Mouse (Mus musculus): Measurements from ENCODE around the gene Tgfa. TPM values are rescaled to one million over a fixed set of nuclear protein-coding genes. Genes with fewer than 3 reads are reported as not detected.

Gene Tgfa
- polyA plus RNA-seq, 1 experiment from 2014 or later: 1.8 TPM

DNA sequence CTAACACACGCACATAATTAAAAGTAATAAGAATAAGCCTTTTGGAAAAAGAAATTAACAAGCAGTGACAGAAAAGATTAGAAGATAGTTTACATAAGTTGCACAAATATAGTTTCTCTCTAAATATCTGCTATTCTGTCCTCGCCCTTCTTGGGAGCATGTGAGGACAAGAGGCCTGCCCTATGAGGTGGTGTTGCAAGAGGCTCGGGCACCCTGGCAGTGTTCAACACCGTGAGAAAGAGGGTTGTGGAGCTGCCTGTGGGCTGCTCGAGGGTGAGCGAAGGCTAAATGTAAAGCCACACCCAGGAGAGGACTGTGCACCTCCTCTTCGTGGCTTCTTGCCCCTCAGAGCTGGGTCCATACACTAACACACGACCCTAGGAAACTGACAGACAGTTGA lies 100.4 kb downstream of the Tgfa start:
- 80% methylated on average over 8 of the region's 8 CpGs for WGBS
- no peaks in the 10 kb centered on the region for H3K4me1 ChIP-seq (ENCODE audit: control insufficient read depth, insufficient read depth, low read length)
- ATAC-seq (replicated peaks; ENCODE audit: insufficient number of reproducible peaks, low FRiP score, low TSS enrichment, low read depth) (no peak), DNase-seq (ENCODE audit: low spot score) (no peak)
- H3K9ac ChIP-seq (replicated peaks; ENCODE audit: low read length): no peak overlapping the region
- no peak overlapping the region for H3K27ac ChIP-seq (replicated peaks; ENCODE audit: low read depth, low read length)
- no peaks in the 10 kb centered on the region for H3K36me3 ChIP-seq (replicated peaks; ENCODE audit: control insufficient read depth, insufficient read depth, low read depth, low read length)
- H3K4me3 ChIP-seq (ENCODE audit: low read depth, low read length): no peak overlapping the region
- H3K27me3 ChIP-seq (ENCODE audit: control insufficient read depth, insufficient read depth, low read length): no peaks in the 10 kb centered on the region
- no peak overlapping the region for H3K4me2 ChIP-seq (ENCODE audit: low read depth, low read length)
- H3K9me3 ChIP-seq (replicated peaks; ENCODE audit: control insufficient read depth, low read length): no peaks in the 10 kb centered on the region

DNA sequence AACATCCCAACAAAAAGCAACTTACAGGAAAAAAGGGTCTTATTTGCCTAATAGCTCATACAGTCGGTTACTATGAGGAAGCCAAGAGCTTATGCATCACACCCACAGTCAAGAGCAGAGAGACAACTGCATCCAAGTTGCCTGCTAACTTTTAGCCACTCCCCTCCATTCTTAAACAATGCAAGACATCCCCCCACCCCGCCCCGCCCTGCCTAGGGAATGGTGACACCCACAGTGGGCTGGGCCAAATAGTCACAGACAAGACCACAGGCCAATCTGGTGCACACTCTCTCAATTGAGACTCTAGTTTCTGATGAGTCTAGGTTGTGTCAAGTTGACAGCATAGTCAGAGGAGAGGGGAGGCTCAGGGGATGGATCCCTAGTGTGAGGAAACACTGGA lies 101.1 kb downstream of the Tgfa start:
- H3K36me3 ChIP-seq (replicated peaks; ENCODE audit: control insufficient read depth, insufficient read depth, low read depth, low read length): no peaks in the 10 kb centered on the region
- no peaks in the 10 kb centered on the region for H3K9me3 ChIP-seq (replicated peaks; ENCODE audit: control insufficient read depth, low read length)
- H3K27me3 ChIP-seq (ENCODE audit: control insufficient read depth, insufficient read depth, low read length): no peaks in the 10 kb centered on the region
- H3K4me3 ChIP-seq (ENCODE audit: low read depth, low read length): no peak overlapping the region
- no peak for ATAC-seq (replicated peaks; ENCODE audit: insufficient number of reproducible peaks, low FRiP score, low TSS enrichment, low read depth)
- no peak for DNase-seq (ENCODE audit: low spot score)
- H3K4me2 ChIP-seq (ENCODE audit: low read depth, low read length): no peak overlapping the region
- no peak overlapping the region for H3K9ac ChIP-seq (replicated peaks; ENCODE audit: low read length)
- no peaks in the 10 kb centered on the region for H3K4me1 ChIP-seq (ENCODE audit: control insufficient read depth, insufficient read depth, low read length)
- no peak overlapping the region for H3K27ac ChIP-seq (replicated peaks; ENCODE audit: low read depth, low read length)
- 89% methylated on average over 3 of the region's 3 CpGs for WGBS

DNA sequence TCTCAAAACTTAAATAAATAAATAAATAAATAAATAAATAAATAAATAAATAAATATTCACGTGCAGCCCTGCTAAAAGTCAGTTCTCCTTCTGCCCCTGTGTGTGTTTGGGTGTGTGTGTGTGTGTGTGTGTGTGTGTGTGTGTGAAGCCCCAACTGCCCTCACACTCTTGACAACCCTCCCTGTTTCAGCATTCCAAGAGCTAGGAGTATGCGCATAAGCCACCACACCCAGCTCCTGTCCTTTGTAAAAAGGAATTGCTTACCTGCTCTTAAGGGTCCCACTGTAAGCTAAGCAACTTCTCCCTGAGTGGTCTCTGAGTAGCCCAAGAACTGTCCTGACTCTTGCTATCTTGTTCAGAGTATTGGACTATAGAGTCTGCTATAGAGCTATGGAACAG lies 101.9 kb downstream of the Tgfa start:
- H3K36me3 ChIP-seq (replicated peaks; ENCODE audit: control insufficient read depth, insufficient read depth, low read depth, low read length): no peaks in the 10 kb centered on the region
- DNase-seq (ENCODE audit: low spot score) (no peak), ATAC-seq (replicated peaks; ENCODE audit: insufficient number of reproducible peaks, low FRiP score, low TSS enrichment, low read depth) (no peak)
- no peak overlapping the region for H3K4me3 ChIP-seq (ENCODE audit: low read depth, low read length)
- H3K4me1 ChIP-seq (ENCODE audit: control insufficient read depth, insufficient read depth, low read length): no peaks in the 10 kb centered on the region
- WGBS: 90% methylated on average over 2 of the region's 2 CpGs
- H3K4me2 ChIP-seq (ENCODE audit: low read depth, low read length): no peak overlapping the region
- H3K9ac ChIP-seq (replicated peaks; ENCODE audit: low read length): no peak overlapping the region
- H3K27me3 ChIP-seq (ENCODE audit: control insufficient read depth, insufficient read depth, low read length): no peaks in the 10 kb centered on the region
- H3K9me3 ChIP-seq (replicated peaks; ENCODE audit: control insufficient read depth, low read length): no peaks in the 10 kb centered on the region
- no peak overlapping the region for H3K27ac ChIP-seq (replicated peaks; ENCODE audit: low read depth, low read length)

DNA sequence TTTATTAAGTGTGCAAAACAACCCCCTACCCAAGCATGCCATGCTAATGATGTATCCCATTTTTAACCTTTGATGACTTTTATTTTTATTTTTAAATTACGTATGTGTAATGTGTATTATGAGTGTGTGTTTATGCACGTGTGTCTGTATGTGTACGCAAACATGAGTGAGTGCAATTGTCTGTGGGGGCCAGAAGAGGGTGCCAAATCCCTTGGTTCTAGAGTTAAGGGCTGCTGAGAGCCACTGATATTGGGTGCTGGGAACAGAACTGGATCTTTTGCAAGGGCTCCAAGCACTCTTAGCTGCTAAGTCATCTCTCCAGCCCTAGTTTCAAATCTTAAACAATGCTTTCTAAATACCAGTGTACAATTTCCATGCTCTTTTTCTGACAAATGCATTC lies 103.9 kb downstream of the Tgfa start:
- Histone ChIP-seq H3K4me3 (ENCODE audit: low read depth, low read length) (no peak overlapping the region), H3K4me1 (ENCODE audit: control insufficient read depth, insufficient read depth, low read length) (no peaks in the 10 kb centered on the region), H3K36me3 (replicated peaks; ENCODE audit: control insufficient read depth, insufficient read depth, low read depth, low read length) (no peaks in the 10 kb centered on the region), H3K4me2 (ENCODE audit: low read depth, low read length) (no peak overlapping the region), H3K27me3 (ENCODE audit: control insufficient read depth, insufficient read depth, low read length) (no peaks in the 10 kb centered on the region), H3K9me3 (replicated peaks; ENCODE audit: control insufficient read depth, low read length) (no peaks in the 10 kb centered on the region), H3K27ac (replicated peaks; ENCODE audit: low read depth, low read length) (no peak overlapping the region), H3K9ac (replicated peaks; ENCODE audit: low read length) (no peak overlapping the region)
- no peak for DNase-seq (ENCODE audit: low spot score)
- ATAC-seq (replicated peaks; ENCODE audit: insufficient number of reproducible peaks, low FRiP score, low TSS enrichment, low read depth): no peak
- WGBS: 93% methylated on average over 3 of the region's 3 CpGs

DNA sequence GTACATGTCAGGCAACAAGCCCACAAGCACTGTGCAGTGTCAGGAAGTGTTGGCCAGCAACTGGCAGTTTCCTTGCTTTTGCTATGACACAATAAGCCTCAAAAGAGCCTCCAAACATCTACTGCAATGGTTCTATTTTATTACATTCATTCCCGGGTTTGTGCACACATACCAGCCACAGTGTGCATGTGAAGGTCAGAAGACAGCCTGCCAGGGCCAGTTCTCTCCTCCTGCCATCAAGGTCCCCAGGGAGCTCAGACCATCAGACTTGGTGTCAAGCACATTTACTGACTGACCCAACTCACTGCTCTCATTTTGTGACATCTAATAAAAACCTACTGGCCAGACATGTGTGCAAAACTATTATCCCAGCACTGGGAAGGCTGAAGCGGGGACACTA lies 104.4 kb downstream of the Tgfa start:
- DNase-seq (ENCODE audit: low spot score) (no peak), ATAC-seq (replicated peaks; ENCODE audit: insufficient number of reproducible peaks, low FRiP score, low TSS enrichment, low read depth) (no peak)
- Histone ChIP-seq H3K4me1 (ENCODE audit: control insufficient read depth, insufficient read depth, low read length) (no peaks in the 10 kb centered on the region), H3K9me3 (replicated peaks; ENCODE audit: control insufficient read depth, low read length) (no peaks in the 10 kb centered on the region), H3K9ac (replicated peaks; ENCODE audit: low read length) (no peak overlapping the region), H3K27me3 (ENCODE audit: control insufficient read depth, insufficient read depth, low read length) (no peaks in the 10 kb centered on the region), H3K27ac (replicated peaks; ENCODE audit: low read depth, low read length) (no peak overlapping the region), H3K4me2 (ENCODE audit: low read depth, low read length) (no peak overlapping the region), H3K36me3 (replicated peaks; ENCODE audit: control insufficient read depth, insufficient read depth, low read depth, low read length) (no peaks in the 10 kb centered on the region), H3K4me3 (ENCODE audit: low read depth, low read length) (no peak overlapping the region)
- 87% methylated on average over 2 of the region's 2 CpGs for WGBS

DNA sequence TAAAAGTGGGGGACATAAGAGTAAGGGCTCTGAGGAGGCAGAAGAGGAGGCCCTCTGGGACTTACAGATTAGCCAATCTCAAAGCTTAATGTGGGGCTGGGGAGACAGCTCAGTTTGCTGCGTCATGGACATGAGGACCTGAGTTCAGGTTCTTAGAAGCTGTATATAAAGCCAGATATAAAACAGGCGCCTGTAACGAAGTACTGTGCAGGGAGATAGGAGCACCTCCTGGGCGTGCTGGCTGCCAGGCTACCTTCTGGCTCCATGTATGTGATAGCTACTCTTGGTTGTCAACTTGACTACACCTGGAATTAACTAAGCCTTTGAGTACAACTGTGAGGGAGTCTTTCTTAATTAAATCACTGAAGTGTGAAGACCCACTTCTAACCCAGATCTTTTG lies 110.7 kb downstream of the Tgfa start:
- 82% methylated on average over 4 of the region's 4 CpGs for WGBS
- Histone ChIP-seq H3K9me3 (replicated peaks; ENCODE audit: control insufficient read depth, low read length) (no peaks in the 10 kb centered on the region), H3K36me3 (replicated peaks; ENCODE audit: control insufficient read depth, insufficient read depth, low read depth, low read length) (no peaks in the 10 kb centered on the region), H3K4me1 (ENCODE audit: control insufficient read depth, insufficient read depth, low read length) (no peaks in the 10 kb centered on the region), H3K4me3 (ENCODE audit: low read depth, low read length) (no peak overlapping the region), H3K4me2 (ENCODE audit: low read depth, low read length) (no peak overlapping the region), H3K9ac (replicated peaks; ENCODE audit: low read length) (no peak overlapping the region), H3K27me3 (ENCODE audit: control insufficient read depth, insufficient read depth, low read length) (no peaks in the 10 kb centered on the region), H3K27ac (replicated peaks; ENCODE audit: low read depth, low read length) (no peak overlapping the region)
- ATAC-seq (replicated peaks; ENCODE audit: insufficient number of reproducible peaks, low FRiP score, low TSS enrichment, low read depth): no peak
- no peak for DNase-seq (ENCODE audit: low spot score)

DNA sequence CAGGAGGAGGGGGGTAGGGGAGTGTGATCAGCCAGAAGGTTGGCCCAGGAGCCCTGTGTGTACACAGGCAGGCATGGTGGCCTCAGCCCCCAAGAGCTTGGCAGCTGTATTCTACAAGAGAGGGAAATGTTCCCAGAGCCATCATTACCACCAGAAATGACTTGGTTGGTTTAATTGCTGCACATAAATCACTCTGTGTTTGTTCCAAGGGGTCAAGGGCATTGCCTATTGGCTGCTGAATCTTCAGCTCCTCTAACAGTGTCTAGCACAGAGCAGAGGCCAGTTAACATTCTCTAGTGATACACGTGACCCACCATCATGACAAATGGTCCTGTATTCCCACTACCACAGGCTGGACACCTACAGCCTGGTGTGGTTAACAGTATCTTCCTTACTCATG lies 119.0 kb downstream of the Tgfa start:
- Histone ChIP-seq H3K9ac (replicated peaks; ENCODE audit: low read length) (no peak overlapping the region), H3K27ac (replicated peaks; ENCODE audit: low read depth, low read length) (no peak overlapping the region), H3K4me2 (ENCODE audit: low read depth, low read length) (no peak overlapping the region), H3K27me3 (ENCODE audit: control insufficient read depth, insufficient read depth, low read length) (no peaks in the 10 kb centered on the region), H3K9me3 (replicated peaks; ENCODE audit: control insufficient read depth, low read length) (no peaks in the 10 kb centered on the region), H3K4me1 (ENCODE audit: control insufficient read depth, insufficient read depth, low read length) (no peaks in the 10 kb centered on the region), H3K36me3 (replicated peaks; ENCODE audit: control insufficient read depth, insufficient read depth, low read depth, low read length) (no peaks in the 10 kb centered on the region), H3K4me3 (ENCODE audit: low read depth, low read length) (no peak overlapping the region)
- ATAC-seq (replicated peaks; ENCODE audit: insufficient number of reproducible peaks, low FRiP score, low TSS enrichment, low read depth) (no peak), DNase-seq (ENCODE audit: low spot score) (no peak)
- WGBS: 90% methylated on average over 1 of the region's 1 CpGs

DNA sequence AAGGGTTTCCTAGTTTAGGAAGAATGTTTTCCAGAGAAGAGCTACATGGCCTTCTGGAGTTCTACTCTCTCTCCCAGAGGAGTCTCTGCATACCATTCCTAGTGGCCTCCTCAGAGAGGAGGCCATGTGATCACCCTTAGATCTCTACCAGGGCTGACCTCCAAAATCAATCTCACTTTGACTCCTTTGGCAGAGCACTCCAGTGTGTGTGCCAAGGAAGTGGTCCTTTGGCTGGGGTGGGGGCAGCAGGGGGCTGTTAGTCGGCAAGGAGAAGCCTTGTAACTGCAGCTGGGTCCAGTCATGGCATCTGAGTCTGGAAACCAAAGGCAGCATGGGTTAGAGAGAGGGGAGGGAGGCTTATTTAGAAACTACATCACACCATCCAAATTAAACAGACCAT lies 122.0 kb downstream of the Tgfa start:
- no peak overlapping the region for H3K4me2 ChIP-seq (ENCODE audit: low read depth, low read length)
- H3K27ac ChIP-seq (replicated peaks; ENCODE audit: low read depth, low read length): no peak overlapping the region
- DNase-seq (ENCODE audit: low spot score) (no peak), ATAC-seq (replicated peaks; ENCODE audit: insufficient number of reproducible peaks, low FRiP score, low TSS enrichment, low read depth) (no peak)
- H3K4me1 ChIP-seq (ENCODE audit: control insufficient read depth, insufficient read depth, low read length): no peaks in the 10 kb centered on the region
- H3K4me3 ChIP-seq (ENCODE audit: low read depth, low read length): no peak overlapping the region
- H3K27me3 ChIP-seq (ENCODE audit: control insufficient read depth, insufficient read depth, low read length): no peaks in the 10 kb centered on the region
- 71% methylated on average over 1 of the region's 1 CpGs for WGBS
- no peaks in the 10 kb centered on the region for H3K36me3 ChIP-seq (replicated peaks; ENCODE audit: control insufficient read depth, insufficient read depth, low read depth, low read length)
- H3K9me3 ChIP-seq (replicated peaks; ENCODE audit: control insufficient read depth, low read length): no peaks in the 10 kb centered on the region
- no peak overlapping the region for H3K9ac ChIP-seq (replicated peaks; ENCODE audit: low read length)

DNA sequence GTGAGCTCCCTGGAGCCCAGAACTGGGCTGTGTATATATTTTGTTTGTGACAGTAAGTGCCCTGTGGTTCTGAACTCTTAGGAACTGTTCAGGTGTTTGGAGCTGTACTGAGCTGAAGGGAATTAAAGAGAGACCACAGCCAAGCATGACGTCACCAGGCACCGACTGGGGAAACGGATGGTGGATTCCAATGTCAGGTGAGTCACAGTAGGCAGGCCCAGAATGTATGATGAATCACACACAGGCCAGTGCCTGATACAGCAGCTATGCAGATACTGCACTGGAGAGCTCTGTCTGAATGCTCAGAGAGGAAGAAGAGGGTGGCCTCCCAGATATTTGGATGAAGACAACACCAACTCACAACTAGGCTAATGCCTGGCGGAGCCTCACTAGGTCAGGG lies 123.8 kb downstream of the Tgfa start:
- DNase-seq (ENCODE audit: low spot score): no peak
- Histone ChIP-seq H3K36me3 (replicated peaks; ENCODE audit: control insufficient read depth, insufficient read depth, low read depth, low read length) (no peaks in the 10 kb centered on the region), H3K9ac (replicated peaks; ENCODE audit: low read length) (no peak overlapping the region), H3K9me3 (replicated peaks; ENCODE audit: control insufficient read depth, low read length) (no peaks in the 10 kb centered on the region), H3K27ac (replicated peaks; ENCODE audit: low read depth, low read length) (no peak overlapping the region), H3K27me3 (ENCODE audit: control insufficient read depth, insufficient read depth, low read length) (no peaks in the 10 kb centered on the region), H3K4me3 (ENCODE audit: low read depth, low read length) (no peak overlapping the region), H3K4me2 (ENCODE audit: low read depth, low read length) (no peak overlapping the region), H3K4me1 (ENCODE audit: control insufficient read depth, insufficient read depth, low read length) (no peaks in the 10 kb centered on the region)
- WGBS: 85% methylated on average over 4 of the region's 4 CpGs
- ATAC-seq (replicated peaks; ENCODE audit: insufficient number of reproducible peaks, low FRiP score, low TSS enrichment, low read depth): no peak

All from embryonic facial prominence, embryonic 11.5 days (tissue).